Mouse (Mus musculus): Measurements from ENCODE around the gene Papss1. TPM values are rescaled to one million over a fixed set of nuclear protein-coding genes. Genes with fewer than 3 reads are reported as not detected.
A peak's percentile ranks its signal among the peaks of the same experiment; 100 is the strongest.

The Papss1 gene
- polyA plus RNA-seq, 1 experiment = 48.7 TPM

GRCm38 (mm10) chr3:131561591-131561990 lies 3.0 kb upstream of the Papss1 start:
- Histone ChIP-seq H3K79me2 (ENCODE audit: control insufficient read depth, insufficient read depth) (peaks cover 16% of the 10 kb centered on the region), H3K27me3 (ENCODE audit: control insufficient read depth, insufficient read depth, insufficient read length) (no peaks in the 10 kb centered on the region), H3K36me3 (ENCODE audit: control insufficient read depth, insufficient read depth) (no peaks in the 10 kb centered on the region), H3K4me2 (ENCODE audit: low read depth) (no peak overlapping the region), H3K4me3 (no peak overlapping the region), H3ac (ENCODE audit: control insufficient read depth, insufficient read length) (no peak overlapping the region)
- no peak for TF ChIP-seq POLR2A (IDR thresholded peaks at IDR 0.05; ENCODE audit: insufficient read length, low read depth)
- no peak for TF ChIP-seq USF1 (IDR thresholded peaks at IDR 0.05; ENCODE audit: low read depth)
- TF ChIP-seq CEBPB (IDR thresholded peaks at IDR 0.05; ENCODE audit: insufficient read depth, poor library complexity, severe bottlenecking) = no peak
- TF ChIP-seq E2F4 (IDR thresholded peaks at IDR 0.05; ENCODE audit: insufficient read depth) = no peak
- no peak for TF ChIP-seq POLR2AphosphoS2 (IDR thresholded peaks at IDR 0.05; ENCODE audit: insufficient read length, low read depth)
- no peak for TF ChIP-seq MAX (IDR thresholded peaks at IDR 0.05; ENCODE audit: low read depth)
- no peak for TF ChIP-seq REST (IDR thresholded peaks at IDR 0.05; ENCODE audit: insufficient read depth, insufficient read length)
- TF ChIP-seq MYOD1 (IDR thresholded peaks at IDR 0.05; ENCODE audit: control insufficient read depth in 1 of 3, insufficient read length in 2 of 3, low read depth in 2 of 3) = no peak
- no peak for TF ChIP-seq MYOG (IDR thresholded peaks at IDR 0.05; ENCODE audit: control insufficient read depth in 1 of 3, insufficient read depth in 1 of 3, insufficient read length in 2 of 3, low read depth in 2 of 3)
- no peak for TF ChIP-seq TCF3 (IDR thresholded peaks at IDR 0.05; ENCODE audit: insufficient read length, low read depth)
- TF ChIP-seq TCF12 (IDR thresholded peaks at IDR 0.05; ENCODE audit: insufficient read depth, poor library complexity, severe bottlenecking) = no peak
- TF ChIP-seq SRF (IDR thresholded peaks at IDR 0.05; ENCODE audit: control insufficient read depth, insufficient read length, low read depth) = no peak

GRCm38 (mm10) chr3:131565257-131565610 lies 666 bp downstream of the Papss1 start:
- no peaks in the 10 kb centered on the region for H3K27me3 ChIP-seq (ENCODE audit: control insufficient read depth, insufficient read depth, insufficient read length)
- H3ac ChIP-seq (ENCODE audit: control insufficient read depth, insufficient read length) = peak overlapping the region; percentile 66
- H3K36me3 ChIP-seq (ENCODE audit: control insufficient read depth, insufficient read depth) = no peaks in the 10 kb centered on the region
- peak overlapping the region; percentile 77 for H3K4me2 ChIP-seq (ENCODE audit: low read depth)
- H3K79me2 ChIP-seq (ENCODE audit: control insufficient read depth, insufficient read depth) = peaks cover 37% of the 10 kb centered on the region
- TF ChIP-seq SRF (IDR thresholded peaks at IDR 0.05; ENCODE audit: control insufficient read depth, insufficient read length, low read depth) = no peak
- no peak for TF ChIP-seq MYOG (IDR thresholded peaks at IDR 0.05; ENCODE audit: control insufficient read depth in 1 of 3, insufficient read depth in 1 of 3, insufficient read length in 2 of 3, low read depth in 2 of 3)
- TF ChIP-seq CEBPB (IDR thresholded peaks at IDR 0.05; ENCODE audit: insufficient read depth, poor library complexity, severe bottlenecking) = no peak
- TF ChIP-seq USF1 (IDR thresholded peaks at IDR 0.05; ENCODE audit: low read depth) = no peak
- TF ChIP-seq MAX (IDR thresholded peaks at IDR 0.05; ENCODE audit: low read depth) = no peak
- no peak for TF ChIP-seq POLR2AphosphoS2 (IDR thresholded peaks at IDR 0.05; ENCODE audit: insufficient read length, low read depth)
- TF ChIP-seq E2F4 (IDR thresholded peaks at IDR 0.05; ENCODE audit: insufficient read depth) = no peak
- no peak for TF ChIP-seq MYOD1 (IDR thresholded peaks at IDR 0.05; ENCODE audit: control insufficient read depth in 1 of 3, insufficient read length in 2 of 3, low read depth in 2 of 3)
- peak overlapping the region; percentile 49 for H3K4me3 ChIP-seq

- peak overlapping the region; percentile 49 for H3K4me3 ChIP-seq
- H3K27me3 ChIP-seq (ENCODE audit: control insufficient read depth, insufficient read depth, insufficient read length) = no peaks in the 10 kb centered on the region
- H3K79me2 ChIP-seq (ENCODE audit: control insufficient read depth, insufficient read depth) = peaks cover 47% of the 10 kb centered on the region
- no peaks in the 10 kb centered on the region for H3K36me3 ChIP-seq (ENCODE audit: control insufficient read depth, insufficient read depth)
- peak overlapping the region; percentile 77 for H3K4me2 ChIP-seq (ENCODE audit: low read depth)
- no peak overlapping the region for H3ac ChIP-seq (ENCODE audit: control insufficient read depth, insufficient read length)
- TF ChIP-seq REST (IDR thresholded peaks at IDR 0.05; ENCODE audit: insufficient read depth, insufficient read length) (no peak), POLR2A (IDR thresholded peaks at IDR 0.05; ENCODE audit: insufficient read length, low read depth) (no peak), E2F4 (IDR thresholded peaks at IDR 0.05; ENCODE audit: insufficient read depth) (no peak), SRF (IDR thresholded peaks at IDR 0.05; ENCODE audit: control insufficient read depth, insufficient read length, low read depth) (no peak), TCF12 (IDR thresholded peaks at IDR 0.05; ENCODE audit: insufficient read depth, poor library complexity, severe bottlenecking) (no peak), MYOD1 (IDR thresholded peaks at IDR 0.05; ENCODE audit: control insufficient read depth in 1 of 3, insufficient read length in 2 of 3, low read depth in 2 of 3) (no peak), POLR2AphosphoS2 (IDR thresholded peaks at IDR 0.05; ENCODE audit: insufficient read length, low read depth) (no peak), TCF3 (IDR thresholded peaks at IDR 0.05; ENCODE audit: insufficient read length, low read depth) (no peak), MAX (IDR thresholded peaks at IDR 0.05; ENCODE audit: low read depth) (no peak), USF1 (IDR thresholded peaks at IDR 0.05; ENCODE audit: low read depth) (no peak), CEBPB (IDR thresholded peaks at IDR 0.05; ENCODE audit: insufficient read depth, poor library complexity, severe bottlenecking) (no peak), MYOG (IDR thresholded peaks at IDR 0.05; ENCODE audit: control insufficient read depth in 1 of 3, insufficient read depth in 1 of 3, insufficient read length in 2 of 3, low read depth in 2 of 3) (no peak)
These were observed 1.7 kb downstream of the Papss1 start for GRCm38 (mm10) chr3:131566281-131566680.

GRCm38 (mm10) chr3:131570506-131570905 lies 5.9 kb downstream of the Papss1 start:
- Histone ChIP-seq H3ac (ENCODE audit: control insufficient read depth, insufficient read length) (no peak overlapping the region), H3K79me2 (ENCODE audit: control insufficient read depth, insufficient read depth) (peaks cover 80% of the 10 kb centered on the region), H3K36me3 (ENCODE audit: control insufficient read depth, insufficient read depth) (peaks cover 4% of the 10 kb centered on the region), H3K4me2 (ENCODE audit: low read depth) (no peak overlapping the region), H3K4me3 (no peak overlapping the region), H3K27me3 (ENCODE audit: control insufficient read depth, insufficient read depth, insufficient read length) (no peaks in the 10 kb centered on the region)
- TF ChIP-seq TCF12 (IDR thresholded peaks at IDR 0.05; ENCODE audit: insufficient read depth, poor library complexity, severe bottlenecking) (no peak), USF1 (IDR thresholded peaks at IDR 0.05; ENCODE audit: low read depth) (no peak), SRF (IDR thresholded peaks at IDR 0.05; ENCODE audit: control insufficient read depth, insufficient read length, low read depth) (no peak), E2F4 (IDR thresholded peaks at IDR 0.05; ENCODE audit: insufficient read depth) (no peak), TCF3 (IDR thresholded peaks at IDR 0.05; ENCODE audit: insufficient read length, low read depth) (no peak), MYOG (IDR thresholded peaks at IDR 0.05; ENCODE audit: control insufficient read depth in 1 of 3, insufficient read depth in 1 of 3, insufficient read length in 2 of 3, low read depth in 2 of 3) (no peak), CEBPB (IDR thresholded peaks at IDR 0.05; ENCODE audit: insufficient read depth, poor library complexity, severe bottlenecking) (no peak), MYOD1 (IDR thresholded peaks at IDR 0.05; ENCODE audit: control insufficient read depth in 1 of 3, insufficient read length in 2 of 3, low read depth in 2 of 3) (no peak), POLR2A (IDR thresholded peaks at IDR 0.05; ENCODE audit: insufficient read length, low read depth) (no peak), REST (IDR thresholded peaks at IDR 0.05; ENCODE audit: insufficient read depth, insufficient read length) (no peak), POLR2AphosphoS2 (IDR thresholded peaks at IDR 0.05; ENCODE audit: insufficient read length, low read depth) (no peak), MAX (IDR thresholded peaks at IDR 0.05; ENCODE audit: low read depth) (no peak)

Measured in myocyte (in vitro differentiated cells).